Mouse (Mus musculus) heart, embryonic 15.5 days (tissue): ENCODE results near the gene Sod1. TPM values are rescaled to one million over a fixed set of nuclear protein-coding genes. Genes with fewer than 3 reads are reported as not detected.
A peak's percentile ranks its signal among the peaks of the same experiment; 100 is the strongest.

ENCODE experiments used
- ATAC-seq: fragments of 200-750 bp; cut with Nextera tagmentation; replicated peaks from 2 replicates; pipeline ENCODE4 v1.8.0; 2017; ENCODE audit warnings: low read depth, moderate TSS enrichment; ENCODE audit not compliant: insufficient number of reproducible peaks, insufficient read depth, low FRiP score
- H3K27ac ChIP-seq: fragments of 300-500 bp; sonication (generic); 2 replicates; pipeline ENCODE4 v1.5.1; 2015; ENCODE audit warnings: mild to moderate bottlenecking, inconsistent platforms
- H3K27me3 ChIP-seq: fragments of 300-500 bp; sonication (generic); 2 replicates; pipeline ENCODE4 v1.6.1; 2015; ENCODE audit warnings: inconsistent platforms
- H3K36me3 ChIP-seq: fragments of 300-500 bp; sonication (generic); 2 replicates; pipeline ENCODE4 v1.6.1; 2015; ENCODE audit warnings: mild to moderate bottlenecking, inconsistent platforms
- H3K4me1 ChIP-seq: fragments of 300-500 bp; sonication (generic); replicated peaks from 2 replicates; pipeline ENCODE4 v1.6.1; 2015; ENCODE audit warnings: inconsistent platforms
- H3K4me2 ChIP-seq: fragments of 300-500 bp; sonication (generic); 2 replicates; pipeline ENCODE4 v1.6.1; 2015; ENCODE audit warnings: inconsistent platforms, mild to moderate bottlenecking, moderate library complexity
- H3K4me3 ChIP-seq: fragments of 300-500 bp; sonication (generic); 2 replicates; pipeline ENCODE4 v1.5.1; 2015; ENCODE audit warnings: mild to moderate bottlenecking, inconsistent platforms
- H3K9ac ChIP-seq: fragments of 300-500 bp; sonication (generic); 2 replicates; pipeline ENCODE4 v1.6.1; 2015; ENCODE audit warnings: mild to moderate bottlenecking, inconsistent platforms
- H3K9me3 ChIP-seq: fragments of 300-500 bp; sonication (generic); replicated peaks from 2 replicates; pipeline ENCODE4 v1.6.1; 2016; ENCODE audit warnings: inconsistent platforms
- WGBS: fragments of 180-500 bp; shearing (Covaris S2); methylation state at CpG from one replicate; pipeline ENCODE4 v1.1.7; 2015; ENCODE audit warnings: mixed read lengths; 5-methylcytosine and 5-hydroxymethylcytosine counted together
- polyA plus RNA-seq: library from polyadenylated mRNA; unstranded; fragments of >200 nt; fragmentation: Nextera tagmentation; extraction: Ambion mirVana; gene quantifications from 2 replicates; pipeline ENCODE4 v1.2.1, GENCODE M21; 2015

Gene Sod1
- 835 and 840 TPM in 2 replicates for polyA plus RNA-seq

DNA sequence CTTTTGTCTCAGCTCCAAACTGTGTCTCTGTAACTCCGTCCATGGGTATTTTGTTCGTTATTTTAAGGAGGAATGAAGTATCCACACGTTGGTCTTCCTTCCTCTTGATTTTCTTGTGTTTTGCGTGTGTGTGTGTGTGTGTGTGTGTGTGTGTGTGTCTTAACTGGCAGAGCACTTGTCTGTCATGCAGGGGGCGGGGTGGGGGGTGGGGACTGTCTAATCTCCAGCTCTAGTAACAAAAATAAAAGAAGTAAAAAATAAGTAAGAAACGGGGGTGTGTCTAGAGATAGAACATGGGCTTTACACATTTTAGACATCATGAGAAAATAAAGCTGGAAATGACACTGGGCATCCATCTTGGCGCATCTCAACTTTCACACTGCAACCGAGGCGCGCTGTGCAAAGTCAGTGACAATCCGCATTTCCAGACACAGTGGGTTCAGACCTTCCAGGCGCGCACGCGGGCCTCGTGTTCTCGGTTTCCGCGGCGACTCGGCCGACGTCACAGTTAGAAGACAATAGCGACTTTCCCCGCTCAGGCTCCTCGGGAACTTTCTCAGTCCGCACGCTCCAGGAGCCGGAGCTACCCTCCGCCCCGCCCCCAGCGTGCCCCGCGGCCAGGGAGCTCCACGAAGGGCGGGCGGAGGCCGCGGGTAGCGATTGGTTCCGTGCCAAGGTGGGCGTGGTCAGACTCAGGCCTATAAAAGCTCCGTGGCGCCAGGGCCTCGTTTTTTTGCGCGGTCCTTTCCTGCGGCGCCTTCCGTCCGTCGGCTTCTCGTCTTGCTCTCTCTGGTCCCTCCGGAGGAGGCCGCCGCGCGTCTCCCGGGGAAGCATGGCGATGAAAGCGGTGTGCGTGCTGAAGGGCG, at the start of gene Sod1:
Gene Sod1 (plus strand): TSS at position 729 of the 866 bp plus-strand sequence.
- Histone ChIP-seq H3K4me2 (peak within 1 kb of the TSS; percentile 81), H3K4me3 (peak within 1 kb of the TSS; percentile 94), H3K4me1 (peaks cover 24% of the 10 kb centered on the region), H3K27ac (peak within 1 kb of the TSS; percentile 92), H3K36me3 (peaks cover 21% of the 10 kb centered on the region), H3K9me3 (no peaks in the 10 kb centered on the region), H3K9ac (peak within 1 kb of the TSS; percentile 93), H3K27me3 (no peaks in the 10 kb centered on the region)
- peak; percentile 94 for ATAC-seq
- WGBS: 2% methylated on average over 63 of the region's 63 CpGs

DNA sequence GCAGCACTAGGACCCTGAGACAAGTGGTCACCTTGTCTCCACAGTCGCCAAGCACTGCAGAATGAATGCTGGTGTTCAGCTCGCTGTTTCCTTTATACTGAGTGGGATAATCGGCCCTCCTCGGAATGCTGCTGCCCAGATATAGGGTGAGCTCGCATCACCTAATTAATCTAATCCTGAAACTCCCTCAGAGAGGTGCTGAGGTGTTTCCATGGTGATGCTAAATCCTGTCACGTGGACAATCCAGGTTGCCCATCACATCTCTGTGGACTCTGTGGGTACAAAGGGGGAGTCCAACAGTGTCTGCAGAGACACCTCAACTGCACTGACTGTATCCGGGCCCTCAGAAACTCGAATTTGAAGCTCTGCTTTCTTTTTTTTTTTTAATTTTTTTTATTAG, 49.1 kb upstream of the Sod1 start:
- Histone ChIP-seq H3K4me1 (peaks cover 1% of the 10 kb centered on the region), H3K9ac (no peak overlapping the region), H3K4me3 (no peak overlapping the region), H3K36me3 (no peaks in the 10 kb centered on the region), H3K27ac (no peak overlapping the region), H3K9me3 (no peaks in the 10 kb centered on the region), H3K4me2 (no peak overlapping the region), H3K27me3 (no peaks in the 10 kb centered on the region)
- WGBS: 73% methylated on average over 8 of the region's 8 CpGs
- ATAC-seq: no peak

DNA sequence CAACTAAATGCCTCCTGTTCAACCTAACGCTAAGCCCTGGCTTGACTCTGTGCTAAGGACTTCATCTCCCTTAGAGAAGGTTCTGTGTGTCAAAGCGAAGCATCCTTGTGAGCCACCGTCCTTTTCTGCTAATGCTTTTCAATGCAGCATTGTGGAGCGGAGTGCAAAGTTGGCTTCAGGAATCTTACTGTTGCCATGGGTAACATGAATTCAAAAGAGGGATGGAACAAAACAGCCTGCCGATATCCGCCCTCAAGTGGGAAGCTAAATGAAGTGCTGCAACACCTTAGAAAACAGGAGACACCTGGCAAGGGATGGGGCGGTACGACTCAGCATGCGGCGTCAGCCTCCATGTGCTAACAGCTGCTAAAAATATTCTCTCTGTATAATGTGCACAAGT, 44.1 kb upstream of the Sod1 start:
- H3K9me3 ChIP-seq: no peaks in the 10 kb centered on the region
- H3K27me3 ChIP-seq: no peaks in the 10 kb centered on the region
- no peak overlapping the region for H3K4me3 ChIP-seq
- ATAC-seq: no peak
- no peaks in the 10 kb centered on the region for H3K36me3 ChIP-seq
- H3K4me1 ChIP-seq: peaks cover 4% of the 10 kb centered on the region
- WGBS: 33% methylated on average over 10 of the region's 10 CpGs
- no peak overlapping the region for H3K27ac ChIP-seq
- 0 out of 2 replicates have a peak overlapping the region, but pooled peaks have one; percentile 6 for H3K4me2 ChIP-seq
- no peak overlapping the region for H3K9ac ChIP-seq

DNA sequence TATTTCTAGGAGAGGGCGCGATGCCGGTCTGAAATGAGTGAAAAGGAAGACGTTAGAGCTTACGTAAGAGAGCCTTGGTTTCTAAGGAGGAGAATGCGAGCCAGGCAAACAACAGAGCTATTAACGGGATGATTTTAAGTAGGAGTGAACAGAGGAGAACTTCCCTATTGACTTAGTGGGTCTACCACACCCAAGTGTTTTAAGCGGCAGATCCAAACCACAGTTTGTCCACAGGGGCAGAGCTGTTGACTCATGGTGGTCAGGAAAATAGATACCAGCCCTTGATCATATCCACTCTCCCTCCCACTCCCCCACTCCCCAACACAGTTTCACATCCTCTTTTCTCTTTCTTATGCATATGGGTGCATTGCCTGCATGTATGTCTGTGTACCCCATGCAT, 43.1 kb upstream of the Sod1 start:
- no peaks in the 10 kb centered on the region for H3K9me3 ChIP-seq
- no peak overlapping the region for H3K4me2 ChIP-seq
- peaks cover 4% of the 10 kb centered on the region for H3K4me1 ChIP-seq
- no peak overlapping the region for H3K27ac ChIP-seq
- no peak for ATAC-seq
- WGBS: 74% methylated on average over 8 of the region's 8 CpGs
- H3K36me3 ChIP-seq: no peaks in the 10 kb centered on the region
- H3K4me3 ChIP-seq: no peak overlapping the region
- H3K9ac ChIP-seq: no peak overlapping the region
- H3K27me3 ChIP-seq: no peaks in the 10 kb centered on the region

DNA sequence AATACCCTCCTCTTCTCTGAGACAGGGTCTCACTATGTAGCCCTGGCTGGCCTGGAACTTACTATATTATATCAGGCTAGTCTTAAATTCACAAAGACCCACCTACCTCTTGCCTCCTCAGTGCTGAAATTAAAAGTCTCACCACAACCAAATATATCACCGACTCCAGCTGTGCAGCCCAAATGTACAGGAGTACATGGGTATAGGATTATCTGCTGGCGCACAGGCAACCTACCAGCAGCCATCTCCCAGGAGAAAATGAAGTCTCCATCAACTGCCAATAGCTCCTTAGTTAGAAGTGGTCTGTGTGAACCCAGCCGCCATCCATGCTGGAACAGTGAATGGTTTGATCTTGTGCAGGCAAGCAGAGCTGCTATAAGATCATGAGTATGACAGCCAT, 42.1 kb upstream of the Sod1 start:
- Histone ChIP-seq H3K4me3 (no peak overlapping the region), H3K36me3 (no peaks in the 10 kb centered on the region), H3K27ac (no peak overlapping the region), H3K4me1 (peaks cover 4% of the 10 kb centered on the region), H3K9ac (no peak overlapping the region), H3K9me3 (no peaks in the 10 kb centered on the region), H3K27me3 (no peaks in the 10 kb centered on the region), H3K4me2 (no peak overlapping the region)
- no peak for ATAC-seq
- 85% methylated on average over 3 of the region's 3 CpGs for WGBS

DNA sequence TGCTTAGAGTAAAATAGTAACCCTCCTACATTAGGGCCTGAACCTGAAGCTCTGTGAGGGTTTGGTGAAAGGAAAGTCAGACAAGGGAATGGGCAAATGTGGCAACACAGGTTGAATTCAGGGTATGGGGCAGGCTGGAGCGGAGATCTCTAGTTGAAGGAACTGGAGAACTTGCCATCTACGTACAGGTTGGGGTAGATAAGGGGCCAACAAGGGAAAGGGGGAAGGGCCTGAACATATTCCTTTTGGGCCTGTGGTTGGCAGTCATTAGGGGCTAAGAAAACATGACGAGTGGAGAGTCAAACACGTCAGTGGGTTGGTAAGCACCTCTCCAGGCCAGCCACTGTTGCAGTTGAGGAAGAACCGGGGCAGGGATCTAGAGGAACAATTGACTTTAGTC, 40.7 kb upstream of the Sod1 start:
- WGBS: 75% methylated on average over 5 of the region's 5 CpGs
- Histone ChIP-seq H3K4me2 (no peak overlapping the region), H3K27ac (no peak overlapping the region), H3K9ac (no peak overlapping the region), H3K36me3 (no peaks in the 10 kb centered on the region), H3K4me1 (peaks cover 4% of the 10 kb centered on the region), H3K4me3 (no peak overlapping the region), H3K27me3 (no peaks in the 10 kb centered on the region), H3K9me3 (no peaks in the 10 kb centered on the region)
- no peak for ATAC-seq

DNA sequence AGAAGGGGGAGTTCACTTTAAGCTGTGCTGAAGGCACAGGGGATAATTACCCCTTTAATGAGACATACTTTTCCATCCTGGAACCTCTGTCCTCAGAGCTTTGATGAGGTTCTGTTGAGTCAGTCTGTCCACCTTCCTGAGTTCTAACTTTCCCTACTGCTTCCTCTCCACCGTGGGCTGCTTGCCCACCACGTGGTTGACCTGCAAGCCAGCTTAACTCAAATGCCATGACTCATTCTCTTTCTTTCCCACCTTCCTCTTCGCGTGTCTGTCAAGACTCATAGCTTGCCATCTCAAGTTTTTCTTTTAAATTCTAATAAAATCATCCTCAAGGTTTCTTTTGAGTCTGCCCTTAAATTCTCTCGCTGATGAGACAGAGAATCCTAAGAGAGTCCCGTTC, 39.6 kb upstream of the Sod1 start:
- H3K4me1 ChIP-seq: peaks cover 4% of the 10 kb centered on the region
- no peak for ATAC-seq
- H3K27ac ChIP-seq: no peak overlapping the region
- H3K9me3 ChIP-seq: no peaks in the 10 kb centered on the region
- WGBS: 72% methylated on average over 6 of the region's 6 CpGs
- no peaks in the 10 kb centered on the region for H3K36me3 ChIP-seq
- H3K27me3 ChIP-seq: no peaks in the 10 kb centered on the region
- no peak overlapping the region for H3K9ac ChIP-seq
- H3K4me2 ChIP-seq: no peak overlapping the region
- H3K4me3 ChIP-seq: no peak overlapping the region

DNA sequence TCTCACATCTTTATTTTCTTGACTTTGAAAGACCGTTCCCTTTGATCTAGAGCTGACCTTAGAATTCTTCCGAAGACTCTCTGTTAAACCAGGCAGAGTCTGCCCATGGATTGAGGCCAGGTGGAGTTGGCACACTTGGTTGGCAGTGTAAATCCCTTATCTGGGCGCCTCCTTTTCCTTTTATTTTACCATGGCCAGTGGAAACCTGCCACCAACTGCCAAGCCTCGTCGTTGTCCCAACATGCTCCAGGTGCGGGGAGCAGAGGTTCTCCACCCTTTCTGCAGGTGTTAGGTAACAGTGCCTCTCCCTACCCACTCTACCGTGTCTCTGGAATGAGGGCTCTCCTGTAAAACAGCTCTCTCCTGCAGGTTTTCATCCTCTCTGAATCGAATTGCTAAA, 38.9 kb upstream of the Sod1 start:
- Histone ChIP-seq H3K9ac (no peak overlapping the region), H3K9me3 (no peaks in the 10 kb centered on the region), H3K4me3 (no peak overlapping the region), H3K4me1 (no peaks in the 10 kb centered on the region), H3K36me3 (no peaks in the 10 kb centered on the region), H3K27me3 (peaks cover 2% of the 10 kb centered on the region; the same call in 1 of the 2 replicates), H3K27ac (no peak overlapping the region), H3K4me2 (no peak overlapping the region)
- no peak for ATAC-seq
- WGBS: 80% methylated on average over 8 of the region's 8 CpGs

DNA sequence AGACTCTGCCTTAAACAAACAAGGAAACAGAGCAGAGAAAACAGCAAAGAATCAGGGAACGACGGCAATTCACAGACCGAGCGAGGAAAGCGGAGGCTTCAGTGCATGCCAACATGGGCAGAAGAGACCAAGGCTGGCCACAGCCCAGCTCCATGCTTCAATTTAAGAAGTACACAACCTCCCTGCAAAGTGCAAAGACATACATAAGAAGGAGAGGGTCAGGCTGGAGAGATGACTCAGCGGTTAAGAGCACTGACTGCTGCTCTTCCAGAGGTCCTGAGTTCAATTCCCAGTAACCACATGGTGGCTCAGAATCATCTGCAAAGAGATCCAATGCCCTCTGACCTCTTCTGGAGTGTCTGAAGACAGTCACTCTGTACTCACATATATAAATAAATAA, 36.4 kb upstream of the Sod1 start:
- Histone ChIP-seq H3K27ac (no peak overlapping the region), H3K4me3 (no peak overlapping the region), H3K27me3 (peaks cover 3% of the 10 kb centered on the region; the same call in 1 of the 2 replicates), H3K36me3 (no peaks in the 10 kb centered on the region), H3K9ac (no peak overlapping the region), H3K9me3 (no peaks in the 10 kb centered on the region), H3K4me1 (peaks cover 5% of the 10 kb centered on the region; the same call in 1 of the 2 replicates), H3K4me2 (no peak overlapping the region)
- no peak for ATAC-seq
- 78% methylated on average over 6 of the region's 6 CpGs for WGBS

DNA sequence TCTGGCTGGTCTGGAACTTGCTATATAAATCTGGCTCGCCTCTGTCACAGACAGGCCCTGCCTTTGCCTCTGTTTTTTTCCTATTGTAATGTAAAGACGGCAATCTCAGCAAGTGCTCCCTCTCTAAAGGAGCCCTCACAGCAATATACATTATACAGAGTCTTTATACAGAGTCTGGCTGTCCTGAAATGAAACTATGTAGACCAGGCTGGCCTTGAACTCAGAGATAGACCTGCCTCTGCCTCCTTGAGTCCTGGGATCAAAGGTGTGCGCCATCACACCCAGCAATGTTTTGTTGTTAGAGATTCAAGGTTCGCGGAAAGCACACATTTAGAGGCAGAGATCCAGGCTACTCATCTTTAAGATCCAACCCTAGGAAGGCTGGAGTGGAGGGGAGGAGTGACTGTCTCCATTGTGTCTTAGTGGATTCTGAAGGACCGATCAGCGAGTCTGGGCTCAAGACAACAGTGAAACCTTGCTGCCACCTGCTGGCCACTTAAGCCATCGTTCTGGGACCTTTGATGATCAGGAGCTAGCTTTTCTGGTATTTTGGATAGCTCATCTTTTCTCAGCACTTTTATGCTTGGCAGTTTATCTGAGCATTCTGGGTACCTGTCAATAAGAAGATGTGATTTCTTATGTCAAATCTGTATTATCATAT, 34.5 kb upstream of the Sod1 start:
- Histone ChIP-seq H3K9ac (no peak overlapping the region), H3K4me3 (no peak overlapping the region), H3K36me3 (no peaks in the 10 kb centered on the region), H3K27ac (no peak overlapping the region), H3K4me1 (peaks cover 5% of the 10 kb centered on the region; the same call in 1 of the 2 replicates), H3K9me3 (no peaks in the 10 kb centered on the region), H3K27me3 (peaks cover 3% of the 10 kb centered on the region; the same call in 1 of the 2 replicates), H3K4me2 (no peak overlapping the region)
- ATAC-seq: no peak
- WGBS: 41% methylated on average over 8 of the region's 8 CpGs

DNA sequence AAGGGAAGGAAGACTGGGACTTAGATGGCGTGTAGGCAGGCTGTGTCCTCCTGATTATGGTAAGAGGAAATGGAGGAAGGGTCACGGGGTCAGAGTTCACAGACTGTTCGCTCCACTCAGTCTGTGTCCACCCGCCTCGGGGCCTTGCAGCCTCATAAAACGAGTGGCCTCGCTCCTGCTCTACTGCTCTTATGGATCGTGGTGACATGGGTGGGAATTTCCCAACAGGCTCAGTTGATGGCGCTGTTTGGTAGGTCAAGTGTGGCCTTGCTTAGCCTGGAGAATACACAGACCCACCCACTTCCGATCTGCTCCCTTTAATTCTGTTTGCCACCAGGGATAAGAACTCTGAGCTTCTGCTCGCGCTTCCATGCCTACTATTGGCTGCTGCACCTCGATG, 33.1 kb upstream of the Sod1 start:
- no peak for ATAC-seq
- H3K4me2 ChIP-seq: peak overlapping the region; percentile 16; the same call in 1 of the 2 replicates

More for the DNA sequence above, 33.1 kb upstream of the Sod1 start:
- H3K4me1 ChIP-seq: peaks cover 5% of the 10 kb centered on the region; the same call in 1 of the 2 replicates
- H3K9ac ChIP-seq: no peak overlapping the region
- H3K27ac ChIP-seq: no peak overlapping the region
- no peaks in the 10 kb centered on the region for H3K9me3 ChIP-seq
- WGBS: 27% methylated on average over 13 of the region's 13 CpGs
- H3K27me3 ChIP-seq: peaks cover 3% of the 10 kb centered on the region; the same call in 1 of the 2 replicates
- H3K4me3 ChIP-seq: no peak overlapping the region
- no peaks in the 10 kb centered on the region for H3K36me3 ChIP-seq
